Comparison of ENCODE assay signal across 9 mouse cellular contexts in genomic region chr9:85400600-85401313, GRCm38 (mm10).
A peak's percentile ranks its signal among the peaks of the same experiment; 100 is the strongest.
DNase-seq lines count a peak whose midpoint lies in the region; ATAC-seq lines count a peak whose summit lies in the region.
"Had no signal": no experiment of that assay in that cellular context is flagged by ENCODE, and none has a peak within 500 bp of the region (broad histone marks: within the 10 kb centered on the region; RNA-seq: fewer than 3 reads in every experiment).

No protein-coding gene starts in this region.

- no peak overlapping the region for H3K9ac ChIP-seq in forebrain, embryonic 15.5 days (replicated peaks)
- no peak overlapping the region for H3K9ac ChIP-seq in forebrain, embryonic 11.5 days (ENCODE audit: low read length)
- H3K9ac ChIP-seq in stomach, embryonic 15.5 days, result no peak overlapping the region

- H3K4me3 ChIP-seq in forebrain, embryonic 15.5 days, result no peak overlapping the region
- H3K4me3 ChIP-seq in forebrain, embryonic 11.5 days (ENCODE audit: low read depth, low read length), result no peak overlapping the region
- H3K4me3 ChIP-seq in stomach, embryonic 15.5 days (replicated peaks), result no peak overlapping the region
- H3K4me3 ChIP-seq: layer of hippocampus, adult 2 months had no signal

- H3K36me3 ChIP-seq in forebrain, embryonic 15.5 days, result no peaks in the 10 kb centered on the region
- H3K36me3 ChIP-seq in forebrain, embryonic 11.5 days (ENCODE audit: control insufficient read depth, insufficient read depth, low read length), result no peaks in the 10 kb centered on the region
- H3K36me3 ChIP-seq in stomach, embryonic 15.5 days, result no peaks in the 10 kb centered on the region

- H3K4me2 ChIP-seq in forebrain, embryonic 15.5 days (replicated peaks), result no peak overlapping the region
- no peak overlapping the region for H3K4me2 ChIP-seq in forebrain, embryonic 11.5 days (ENCODE audit: low read depth, low read length, severe bottlenecking)
- H3K4me2 ChIP-seq in stomach, embryonic 15.5 days, result peak overlapping the region; percentile 13; the same call in 1 of the 2 replicates

- intact Hi-C loops in heart, postnatal 36 days (cut with DNase I), result no loop called here

- no peak for DNase-seq in forebrain, embryonic 11.5 days (ENCODE audit: low spot score)
- DNase-seq in lung, postnatal 10 days, result peak; percentile 6
- no peak for DNase-seq in lung, postnatal 14 days
- peak; percentile 12 to 19 for DNase-seq in heart, postnatal 36 days
- no peak for DNase-seq in spleen, postnatal 14 days (ENCODE audit: low spot score in 2 of 2)
- DNase-seq in ovary, postnatal 36 days (ENCODE audit: low spot score), result no peak

- H3K27ac ChIP-seq in forebrain, embryonic 15.5 days (replicated peaks), result no peak overlapping the region
- no peak overlapping the region for H3K27ac ChIP-seq in forebrain, embryonic 11.5 days (ENCODE audit: low read depth, low read length)
- peak overlapping the region; percentile 48; the same call in 1 of the 2 replicates for H3K27ac ChIP-seq in stomach, embryonic 15.5 days
- H3K27ac ChIP-seq: layer of hippocampus, adult 2 months had no signal

- peaks cover 13% of the 10 kb centered on the region; the same call in 1 of the 2 replicates for H3K4me1 ChIP-seq in forebrain, embryonic 15.5 days
- no peaks in the 10 kb centered on the region for H3K4me1 ChIP-seq in forebrain, embryonic 11.5 days (replicated peaks; ENCODE audit: control insufficient read depth, insufficient read depth, low read length)
- 0 out of 2 replicates have a peak, but pooled peaks cover 3% of the 10 kb centered on the region for H3K4me1 ChIP-seq in stomach, embryonic 15.5 days

- WGBS in forebrain, embryonic 15.5 days, result 54% methylated on average over 12 of the region's 12 CpGs
- WGBS in forebrain, embryonic 11.5 days, result 82% methylated on average over 12 of the region's 12 CpGs
- 28% methylated on average over 12 of the region's 12 CpGs for WGBS in stomach, embryonic 15.5 days

- ATAC-seq in forebrain, embryonic 15.5 days (replicated peaks), result peak; percentile 89
- no peak for ATAC-seq in forebrain, embryonic 11.5 days (replicated peaks; ENCODE audit: low FRiP score)
- peak; percentile 65; the same call in 1 of the 2 replicates for ATAC-seq in stomach, embryonic 15.5 days (ENCODE audit: insufficient read depth, low FRiP score, low read depth)

- no peaks in the 10 kb centered on the region for H3K9me3 ChIP-seq in forebrain, embryonic 15.5 days
- no peaks in the 10 kb centered on the region for H3K9me3 ChIP-seq in forebrain, embryonic 11.5 days (ENCODE audit: control insufficient read depth, low read length)
- no peaks in the 10 kb centered on the region for H3K9me3 ChIP-seq in stomach, embryonic 15.5 days

- H3K27me3 ChIP-seq in forebrain, embryonic 15.5 days, result no peaks in the 10 kb centered on the region
- no peaks in the 10 kb centered on the region for H3K27me3 ChIP-seq in forebrain, embryonic 11.5 days (ENCODE audit: control insufficient read depth, insufficient read depth, low read length)
- no peaks in the 10 kb centered on the region for H3K27me3 ChIP-seq in stomach, embryonic 15.5 days (replicated peaks)

Comparison
In these comparisons a context has a peak if more than half of its experiments do, and no peak if none do; other contexts are left out.
1. DNase-seq: peak in lung, postnatal 10 days (single experiment) and heart, postnatal 36 days (2 of 2); none in forebrain, embryonic 11.5 days (single experiment), lung, postnatal 14 days (single experiment), spleen, postnatal 14 days (0 of 2) and ovary, postnatal 36 days (single experiment).